Mouse (Mus musculus) right cerebral cortex, postnatal 4 days (tissue): ENCODE measurements around the gene Klra3.
"Not testable (repeated sequence)": the region's sequence is repeated elsewhere in the genome, so short reads cannot be mapped to it uniquely, and the experiment has no call there.

Experiments used
- DNase-seq: peaks from one replicate; pipeline ENCODE4 v3.0.0-alpha.2; 2022

Klra3 gene

DNA sequence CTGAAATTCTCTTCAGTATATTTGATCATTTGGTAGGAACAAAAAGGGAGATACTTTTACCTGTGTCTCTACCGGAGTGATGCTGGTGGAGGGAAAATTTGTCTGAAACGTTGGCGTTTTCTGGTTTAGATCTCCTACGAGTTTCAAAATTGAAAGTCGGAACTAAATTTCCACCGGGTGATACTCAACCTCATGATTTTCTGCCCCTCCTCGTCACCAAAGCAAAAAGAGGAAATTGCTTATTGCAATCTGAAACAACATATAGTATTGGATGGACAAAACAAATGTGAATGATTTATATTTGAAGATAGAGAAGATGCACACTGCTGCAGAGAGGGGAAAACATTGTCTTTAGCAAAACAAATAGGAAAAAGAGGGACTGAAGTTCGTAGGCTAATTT, at the start of gene Klra3:
Gene Klra3 (minus strand): TSS at position 164 of the 400 bp plus-strand sequence.
- DNase-seq, result no peak

DNA sequence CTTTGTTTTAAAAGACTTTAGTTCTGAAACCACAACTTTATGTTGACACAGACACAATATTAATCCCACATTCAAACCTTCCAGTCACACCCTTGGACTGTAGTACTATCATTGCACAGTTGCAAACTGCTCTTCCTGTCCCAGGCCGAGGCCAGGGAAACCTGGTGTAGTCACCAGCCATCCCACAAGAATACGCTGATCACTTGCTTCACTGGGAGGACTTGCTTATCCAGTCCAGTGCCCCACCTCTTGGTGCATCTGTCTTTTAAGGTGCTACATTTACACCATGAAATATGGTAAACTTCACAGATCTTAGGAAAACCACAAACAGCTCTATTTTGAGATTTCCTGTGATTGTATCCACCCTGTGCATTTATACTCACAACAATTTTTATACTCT, 49.4 kb upstream of the Klra3 start, which contains the start of gene Klra1:
Gene Klra1 (minus strand): TSS at position 125 of the 400 bp plus-strand sequence.
- no peak for DNase-seq

DNA sequence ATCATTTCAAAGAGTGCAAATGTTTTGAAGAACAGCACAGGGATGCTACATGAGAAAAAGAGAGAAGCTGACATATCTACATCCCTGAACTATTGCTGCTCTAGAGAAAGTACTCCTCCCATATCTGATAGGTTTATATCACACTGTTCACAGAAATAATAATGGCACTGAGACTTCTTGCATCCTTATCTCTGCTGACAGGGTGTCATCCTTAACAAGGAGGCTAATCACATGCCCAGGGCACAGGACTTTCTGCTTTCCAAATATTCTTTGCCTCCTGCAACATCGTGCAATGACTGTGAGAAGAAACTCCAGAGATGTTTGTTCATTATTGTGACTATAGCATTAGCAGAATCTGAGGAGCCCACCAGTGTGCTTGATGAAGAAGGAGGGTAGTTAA, 48.4 kb upstream of the Klra3 start:
- DNase-seq, result no peak

DNA sequence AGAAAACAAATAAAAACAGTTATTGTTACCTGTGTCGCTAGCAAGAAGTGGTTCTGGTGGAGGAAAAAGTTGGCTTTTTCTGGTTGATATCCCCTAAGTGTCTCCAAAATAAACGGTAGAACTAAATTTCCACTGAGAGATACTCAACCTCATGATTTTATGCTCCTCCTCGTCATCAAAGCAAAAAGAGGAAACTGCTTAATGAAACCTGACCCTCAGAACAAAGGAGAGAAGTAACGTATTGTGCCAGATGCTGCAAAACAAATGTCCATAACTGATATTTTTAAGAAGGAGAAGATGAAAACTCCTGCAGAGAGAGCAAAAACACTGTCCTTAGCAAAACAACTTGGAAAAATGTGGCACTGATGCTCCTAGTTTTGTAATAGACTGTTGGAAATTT, 45.0 kb upstream of the Klra3 start:
- no peak for DNase-seq

DNA sequence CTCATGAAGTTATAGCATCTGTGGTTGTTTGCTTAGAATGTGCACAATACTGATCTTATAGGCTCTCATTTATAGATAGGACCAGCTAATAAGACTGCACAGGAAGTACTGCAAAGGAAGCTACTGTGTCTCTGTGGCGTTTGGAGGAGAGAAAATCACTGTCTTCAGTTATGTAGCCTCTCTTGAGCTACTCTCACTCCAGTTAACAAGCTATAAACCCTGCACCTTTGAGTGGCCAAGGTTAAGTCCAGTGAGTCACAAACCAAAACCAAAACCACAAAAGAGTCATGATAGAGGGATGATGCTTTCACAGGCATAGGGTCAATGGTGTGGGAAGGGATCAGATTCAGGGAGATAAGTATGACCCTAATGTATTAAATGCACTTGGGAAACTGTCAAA, 8.0 kb upstream of the Klra3 start:
- DNase-seq, result not testable (repeated sequence)

DNA sequence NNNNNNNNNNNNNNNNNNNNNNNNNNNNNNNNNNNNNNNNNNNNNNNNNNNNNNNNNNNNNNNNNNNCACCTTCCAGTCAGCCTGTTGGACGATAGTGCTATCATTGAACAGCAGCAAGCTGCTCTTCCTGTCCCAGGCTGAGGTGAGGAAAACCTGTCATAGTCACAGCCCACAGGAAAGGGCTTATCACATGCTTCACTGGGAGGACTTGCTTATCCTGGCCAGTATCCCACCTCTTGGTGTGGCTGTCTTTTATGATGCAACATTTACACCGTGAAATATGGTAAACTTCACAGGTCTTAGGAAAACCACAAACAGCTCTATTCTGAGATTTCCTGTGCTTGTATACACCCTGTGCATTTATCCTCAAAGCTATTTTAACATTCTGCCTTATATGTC, 4.6 kb upstream of the Klra3 start:
- not testable (repeated sequence) for DNase-seq

DNA sequence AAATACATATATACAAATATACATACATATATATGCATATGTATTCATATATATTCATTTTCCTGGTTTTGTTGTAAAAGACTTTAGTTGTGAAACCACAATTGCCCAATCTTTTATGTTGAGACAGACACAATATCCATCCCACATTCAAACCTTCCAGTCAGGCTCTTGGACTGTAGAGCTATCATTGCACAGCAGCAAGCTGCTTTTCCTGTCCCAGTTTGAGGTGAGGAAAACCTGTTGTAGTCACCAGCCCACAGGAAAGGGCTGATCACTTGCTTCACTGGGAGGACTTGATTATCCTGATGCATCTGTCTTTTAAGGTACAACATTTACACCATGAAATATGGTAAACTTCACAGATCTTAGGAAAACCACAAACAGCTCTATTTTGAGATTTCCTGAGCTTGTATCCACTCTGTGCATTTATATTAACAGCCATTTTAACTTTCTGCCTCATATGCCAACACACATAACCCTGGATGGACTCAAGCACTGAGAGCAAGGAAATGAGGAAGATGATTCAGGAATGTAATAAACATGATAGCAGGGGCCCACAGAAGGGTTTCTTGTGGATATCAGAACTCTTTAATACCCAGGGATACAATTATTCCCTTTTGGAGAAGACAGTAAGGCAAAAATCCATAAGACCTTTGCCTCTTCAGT, 49.3 kb downstream of the Klra3 start:
- DNase-seq, result no peak

DNA sequence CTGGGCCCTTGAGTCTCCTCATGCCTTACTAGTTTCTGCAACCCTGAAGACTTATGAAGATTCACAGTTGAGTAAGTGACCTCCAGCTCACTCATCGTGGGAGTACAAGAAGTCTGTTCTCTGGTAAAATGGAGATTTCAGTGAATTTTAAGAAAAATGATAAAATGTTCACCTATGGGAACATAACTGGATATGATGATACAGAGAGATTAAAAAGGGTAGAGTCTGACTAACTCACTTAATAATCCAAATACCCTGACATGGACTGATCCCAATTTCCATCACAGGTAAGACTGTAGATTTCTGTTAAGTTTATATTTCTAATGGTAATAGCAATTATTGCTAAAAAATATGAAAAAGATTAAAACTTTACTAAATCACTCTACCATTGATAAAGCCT, 55.5 kb downstream of the Klra3 start, which contains the start of gene Klra10:
Gene Klra10 (minus strand): TSS at position 101 of the 400 bp plus-strand sequence.
- DNase-seq, result not testable (repeated sequence)
